Mouse (Mus musculus): ENCODE measurements around the gene Pth2. TPM values are rescaled to one million over a fixed set of nuclear protein-coding genes. Genes with fewer than 3 reads are reported as not detected.

Pth2 gene
- total and polyA plus RNA-seq, 3 experiments: not detected

DNA sequence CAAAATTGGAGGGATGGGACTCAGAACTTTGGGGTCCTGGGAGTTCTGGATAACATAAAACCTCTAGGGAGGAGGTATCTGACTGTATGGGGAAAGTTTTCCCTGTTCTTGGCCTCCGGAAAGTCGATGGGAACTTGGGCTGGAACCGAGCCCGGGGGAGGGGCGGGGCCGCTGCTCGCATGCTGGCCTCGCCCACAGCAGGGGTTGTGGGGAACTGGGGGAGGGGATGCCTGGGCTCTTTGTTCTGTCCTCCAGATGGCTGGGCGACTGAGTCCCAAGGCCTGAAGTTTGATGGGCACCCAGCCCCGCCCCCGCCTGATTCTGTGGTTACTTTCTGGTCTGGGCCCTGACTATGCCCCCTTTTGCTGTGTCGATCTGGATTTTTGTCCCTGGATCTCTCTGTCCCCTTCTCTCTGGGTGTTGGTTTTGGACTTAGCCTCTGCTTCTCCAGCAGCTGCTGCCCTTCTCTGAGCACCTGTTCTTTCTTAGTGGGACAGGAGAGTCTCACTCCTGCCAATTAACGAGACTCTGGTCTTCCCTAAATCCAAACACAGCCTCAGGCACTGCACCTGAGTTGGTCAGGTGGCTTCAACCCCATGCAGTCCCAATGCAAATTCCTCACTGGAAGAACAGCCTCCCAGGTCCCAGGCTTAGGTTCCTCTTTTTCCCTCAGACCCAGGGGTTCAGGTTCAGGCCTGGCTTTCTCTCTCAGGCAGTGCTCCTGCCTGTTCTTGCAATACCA, 35.8 kb downstream of the Pth2 start:
- in situ Hi-C loops (cut with MboI; ENCODE audit: low pct_ligation_motif_present, low pct_unique_long_range_greater_than_20kb, low sequenced_read_pairs): no loop called here
- dilution Hi-C loops (cut with MboI; ENCODE audit: extremely low pct_ligation_motif_present, extremely low pct_unique_long_range_greater_than_20kb, low sequenced_read_pairs): no loop called here

DNA sequence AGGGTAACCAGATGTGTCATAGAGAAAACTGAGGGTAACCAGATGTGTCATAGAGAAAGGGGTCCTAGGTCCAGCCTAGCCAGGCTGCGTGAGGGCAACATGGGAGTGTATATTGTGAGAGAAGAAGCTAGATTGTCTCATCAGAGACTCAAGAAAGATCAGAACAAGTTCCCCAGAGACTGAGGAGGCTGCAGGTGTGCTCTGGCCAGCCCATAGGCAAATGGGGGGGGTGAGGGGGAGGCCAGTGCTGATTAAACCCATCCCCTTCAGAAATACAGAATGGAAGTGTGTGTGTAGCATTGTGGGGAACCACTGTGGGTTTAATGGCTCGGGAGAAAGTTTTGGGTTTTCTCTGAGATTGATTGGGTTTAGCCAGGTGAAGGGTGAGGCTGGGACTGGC, 40.9 kb downstream of the Pth2 start:
- in situ Hi-C loops (cut with MboI; ENCODE audit: low pct_ligation_motif_present, low pct_unique_long_range_greater_than_20kb, low sequenced_read_pairs) (no loop called here), dilution Hi-C loops (cut with MboI; ENCODE audit: extremely low pct_ligation_motif_present, extremely low pct_unique_long_range_greater_than_20kb, low sequenced_read_pairs) (no loop called here)
- Histone ChIP-seq H3K27me3 (replicated peaks) (no peaks in the 10 kb centered on the region), H3K4me1 (ENCODE audit: control insufficient read depth in 1 of 2, insufficient read depth in 2 of 2) (peaks cover 18 to 56% of the 10 kb centered on the region in 2 experiments), H3K79me2 (replicated peaks; ENCODE audit: control insufficient read depth, extremely low read depth, insufficient read depth, poor library complexity, severe bottlenecking) (no peaks in the 10 kb centered on the region), H3K9me3 (replicated peaks; ENCODE audit: low read length) (peaks cover 5% of the 10 kb centered on the region), H3K27ac (ENCODE audit: insufficient read depth, low read depth) (no peak overlapping the region), H3K9ac (ENCODE audit: insufficient read depth, low read depth) (no peak overlapping the region), H3K36me3 (replicated peaks in 1 of 2; ENCODE audit: control insufficient read depth in 1 of 2, insufficient read depth in 1 of 2, low read length in 1 of 2) (peaks cover 0 to 2% of the 10 kb centered on the region in 2 experiments), H3K4me3 (replicated peaks in 1 of 3; ENCODE audit: low read depth in 2 of 3, low read length in 2 of 3, poor library complexity in 1 of 3) (no peak overlapping the region), H3K4me2 (ENCODE audit: insufficient read depth, low read depth, poor library complexity, severe bottlenecking) (peak overlapping the region; percentile 26; the same call in 1 of the 2 replicates)
- DNase-seq (ENCODE audit: extremely low read depth): peak; percentile 76
- TF ChIP-seq NELFE (IDR thresholded peaks at IDR 0.05; ENCODE audit: low read depth, low read length) (no peak), PAX5 (IDR thresholded peaks at IDR 0.05; ENCODE audit: low read length) (no peak), ZNF384 (IDR thresholded peaks at IDR 0.05; ENCODE audit: low read depth, low read length) (no peak), ETS1 (conservative IDR thresholded peaks at IDR 0.05; ENCODE audit: low read depth, low read length) (peak; percentile 35), JUND (conservative IDR thresholded peaks at IDR 0.05; ENCODE audit: low read depth, low read length) (no peak), E2F4 (IDR thresholded peaks at IDR 0.05; ENCODE audit: insufficient replicate concordance, low read depth, low read length) (no peak), MAZ (IDR thresholded peaks at IDR 0.05; ENCODE audit: low read depth, low read length) (no peak), POLR2A (IDR thresholded peaks at IDR 0.05; ENCODE audit: low read depth, low read length) (no peak), USF2 (conservative IDR thresholded peaks at IDR 0.05; ENCODE audit: low read depth, low read length) (no peak), BHLHE40 (IDR thresholded peaks at IDR 0.05; ENCODE audit: low read depth, low read length) (no peak; the same call in 1 of the 2 replicates), MAX (IDR thresholded peaks at IDR 0.05; ENCODE audit: low read length) (no peak), EP300 (IDR thresholded peaks at IDR 0.05; ENCODE audit: low read length) (peak; percentile 66; the same call in 1 of the 2 replicates), POLR2AphosphoS2 (IDR thresholded peaks at IDR 0.05; ENCODE audit: low read depth, low read length) (no peak), NRF1 (IDR thresholded peaks at IDR 0.05; ENCODE audit: low read depth, low read length) (0 out of 2 replicates have a peak, but pooled peaks have one; percentile 17), ZMIZ1 (IDR thresholded peaks at IDR 0.05; ENCODE audit: low read depth, low read length) (no peak), SMC3 (IDR thresholded peaks at IDR 0.05; ENCODE audit: low read depth, low read length) (no peak), TCF12 (IDR thresholded peaks at IDR 0.05; ENCODE audit: low read depth, low read length) (peak; percentile 75), RCOR1 (conservative IDR thresholded peaks at IDR 0.05; ENCODE audit: low read depth, low read length) (no peak), SIN3A (IDR thresholded peaks at IDR 0.05; ENCODE audit: low read length) (no peak), MEF2A (IDR thresholded peaks at IDR 0.05; ENCODE audit: borderline replicate concordance, low read depth, low read length) (no peak), MXI1 (IDR thresholded peaks at IDR 0.05; ENCODE audit: low read depth, low read length) (no peak), ZKSCAN1 (IDR thresholded peaks at IDR 0.05; ENCODE audit: borderline replicate concordance, low read depth, low read length) (no peak), CHD2 (IDR thresholded peaks at IDR 0.05; ENCODE audit: low read length) (no peak), KAT2A (IDR thresholded peaks at IDR 0.05; ENCODE audit: insufficient replicate concordance, low read length) (no peak), CHD1 (IDR thresholded peaks at IDR 0.05; ENCODE audit: low read depth, low read length) (no peak), USF1 (IDR thresholded peaks at IDR 0.05; ENCODE audit: low read depth, low read length) (no peak), IRF4 (IDR thresholded peaks at IDR 0.05; ENCODE audit: low read depth, low read length) (0 out of 2 replicates have a peak, but pooled peaks have one; percentile 16), ZC3H11A (IDR thresholded peaks at IDR 0.05; ENCODE audit: low read depth, low read length) (no peak), UBTF (IDR thresholded peaks at IDR 0.05; ENCODE audit: low read depth, low read length) (no peak), ELF1 (IDR thresholded peaks at IDR 0.05; ENCODE audit: low read depth, low read length) (no peak), TBP (conservative IDR thresholded peaks at IDR 0.05; ENCODE audit: low read depth, low read length) (0 out of 2 replicates have a peak, but pooled peaks have one; percentile 25), MYC (IDR thresholded peaks at IDR 0.05; ENCODE audit: low read depth, low read length) (no peak)

More for the DNA sequence above, 35.8 kb downstream of the Pth2 start:
- no peak overlapping the region for H3K4me2 ChIP-seq (ENCODE audit: insufficient read depth, low read depth, poor library complexity, severe bottlenecking)
- TF ChIP-seq ZMIZ1 (IDR thresholded peaks at IDR 0.05; ENCODE audit: low read depth, low read length) (no peak), CHD2 (IDR thresholded peaks at IDR 0.05; ENCODE audit: low read length) (peak; percentile 43; the same call in 1 of the 2 replicates)
- DNase-seq (ENCODE audit: extremely low read depth): no peak
- H3K4me3 ChIP-seq (replicated peaks in 1 of 3; ENCODE audit: low read depth in 2 of 3, low read length in 2 of 3, poor library complexity in 1 of 3): no peak overlapping the region
- H3K27me3 ChIP-seq (replicated peaks): peaks cover 3% of the 10 kb centered on the region
- no peak overlapping the region for H3K9ac ChIP-seq (ENCODE audit: insufficient read depth, low read depth)
- H3K36me3 ChIP-seq (replicated peaks in 1 of 2; ENCODE audit: control insufficient read depth in 1 of 2, insufficient read depth in 1 of 2, low read length in 1 of 2): no peaks in the 10 kb centered on the region
- no peak overlapping the region for H3K27ac ChIP-seq (ENCODE audit: insufficient read depth, low read depth)
- H3K9me3 ChIP-seq (replicated peaks; ENCODE audit: low read length): no peaks in the 10 kb centered on the region
- H3K79me2 ChIP-seq (replicated peaks; ENCODE audit: control insufficient read depth, extremely low read depth, insufficient read depth, poor library complexity, severe bottlenecking): no peaks in the 10 kb centered on the region
- peaks cover 17 to 53% of the 10 kb centered on the region in 2 experiments for H3K4me1 ChIP-seq (ENCODE audit: control insufficient read depth in 1 of 2, insufficient read depth in 2 of 2)
